Mouse (Mus musculus) adrenal gland, postnatal 36 days (tissue): ENCODE measurements around the gene AL731706.2. TPM values are rescaled to one million over a fixed set of nuclear protein-coding genes. Genes with fewer than 3 reads are reported as not detected.
"Not testable (repeated sequence)": the region's sequence is repeated elsewhere in the genome, so short reads cannot be mapped to it uniquely, and the experiment has no call there.

ENCODE experiments used
- DNase-seq, 2 experiments: peaks; one replicate each; pipeline ENCODE4 v3.0.0; 2021; ENCODE audit warnings: mixed read lengths in 1 of 2
- long read RNA-seq, 2 experiments: library from polyadenylated mRNA; stranded (forward); transcript quantifications; one replicate each; pipeline ENCODE4 v2.0.0; 2021; ENCODE audit warnings: borderline sequencing depth in 2 of 2
- total RNA-seq, 2 experiments: library from RNA; stranded (reverse); gene quantifications; 2 replicates each; pipeline ENCODE4 v1.2.3; 2021

Gene AL731706.2
- 1 to 10 TPM; 7.8 to 9.0 TPM for total RNA-seq
- long read RNA-seq, experiment 1: 0 reads
- long read RNA-seq, experiment 2: 0 reads

- no peak for DNase-seq
These were observed at the start of gene AL731706.2 for GRCm38 (mm10) chr2:136885579-136885978. Gene AL731706.2, minus strand, starts transcription at chr2:136885679.

GRCm38 (mm10) chr2:136921003-136921408 is 35.5 kb upstream of the AL731706.2 start:
- peak; percentile 29 to 51 for DNase-seq

GRCm38 (mm10) chr2:136920257-136920993 is 34.9 kb upstream of the AL731706.2 start:
- no peak for DNase-seq

GRCm38 (mm10) chr2:136919433-136919832 is 34.0 kb upstream of the AL731706.2 start:
- no peak for DNase-seq

GRCm38 (mm10) chr2:136914334-136914902 is 28.9 kb upstream of the AL731706.2 start:
- no peak for DNase-seq

GRCm38 (mm10) chr2:136913021-136913420 is 27.5 kb upstream of the AL731706.2 start:
- DNase-seq: no peak

GRCm38 (mm10) chr2:136911958-136912411 is 26.5 kb upstream of the AL731706.2 start:
- no peak for DNase-seq

- DNase-seq: no peak
These were observed 23.8 kb upstream of the AL731706.2 start for GRCm38 (mm10) chr2:136909298-136909697.

GRCm38 (mm10) chr2:136908596-136908995 is 23.1 kb upstream of the AL731706.2 start:
- DNase-seq: no peak

- no peak for DNase-seq
These were observed 10.7 kb upstream of the AL731706.2 start for GRCm38 (mm10) chr2:136896131-136896530.

GRCm38 (mm10) chr2:136894494-136894893 is 9.0 kb upstream of the AL731706.2 start:
- DNase-seq: no peak

- peak; percentile 94 to 95 for DNase-seq
These were observed 6.5 kb upstream of the AL731706.2 start for GRCm38 (mm10) chr2:136891951-136892371.

- DNase-seq: peak; percentile 98 to 99
These were observed 5.8 kb upstream of the AL731706.2 start, which contains the start of the genes Slx4ip, AL731706.1 and Mkks for GRCm38 (mm10) chr2:136891068-136891950. Gene Slx4ip, plus strand, starts transcription at chr2:136891218. Gene AL731706.1, minus strand, starts transcription at chr2:136891389. Gene Mkks, minus strand, starts transcription at chr2:136891389.

GRCm38 (mm10) chr2:136890716-136891067 is 5.2 kb upstream of the AL731706.2 start:
- DNase-seq: not testable (repeated sequence)

GRCm38 (mm10) chr2:136886846-136887245 is 1.4 kb upstream of the AL731706.2 start:
- peak; percentile 48 to 59 for DNase-seq

GRCm38 (mm10) chr2:136854543-136855388 is 30.7 kb downstream of the AL731706.2 start:
- no peak for DNase-seq

GRCm38 (mm10) chr2:136850366-136850765 is 35.1 kb downstream of the AL731706.2 start:
- DNase-seq: no peak

GRCm38 (mm10) chr2:136837994-136838393 is 47.5 kb downstream of the AL731706.2 start:
- no peak for DNase-seq

- no peak for DNase-seq
These were observed 49.6 kb downstream of the AL731706.2 start for GRCm38 (mm10) chr2:136835882-136836281.
